Mouse (Mus musculus) liver, embryonic 14.5 days (tissue): ENCODE measurements around the gene Rheb.

Experiments
- CTCF ChIP-seq: IDR thresholded peaks from 2 replicates; pipeline ENCODE4 v1.5.1; 2016; ENCODE audit warnings: antibody characterized with exemption, low read depth, control low read depth
- EP300 ChIP-seq: IDR thresholded peaks from 2 replicates; pipeline ENCODE4 v1.6.1; 2016; ENCODE audit warnings: antibody characterized with exemption, low read depth

GRCm38 (mm10) chr5:24823864-24824405 lies 18.5 kb downstream of the Rheb start:
- TF ChIP-seq CTCF (no peak), EP300 (no peak)
